Mouse (Mus musculus): ENCODE measurements around the gene Vps72.

The Vps72 gene

GRCm38 (mm10) chr3:95164840-95165239 is 54.0 kb downstream of the Vps72 start:
- no peak for DNase-seq (ENCODE audit: low spot score in 2 of 2)

DNA sequence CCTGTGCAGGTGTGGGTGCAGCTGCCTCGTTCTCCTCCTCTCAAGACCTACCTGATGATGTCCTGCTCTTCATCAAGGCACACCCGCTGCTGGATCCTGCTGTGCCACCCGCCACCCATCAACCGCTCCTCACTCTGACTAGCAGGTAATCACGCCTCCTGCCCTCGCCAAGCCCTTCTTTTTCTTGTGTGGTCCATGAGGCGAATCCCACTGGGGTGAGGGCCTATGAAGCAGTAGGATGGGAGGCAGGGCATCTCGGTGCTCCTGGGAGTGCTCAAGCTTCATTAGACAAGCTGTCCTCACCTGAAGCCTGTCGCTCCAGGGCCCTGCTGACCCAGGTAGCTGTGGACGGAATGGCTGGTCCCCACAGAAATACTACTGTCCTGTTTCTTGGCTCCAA is 59.2 kb downstream of the Vps72 start:
- DNase-seq (ENCODE audit: low spot score in 2 of 2), result no peak

DNA sequence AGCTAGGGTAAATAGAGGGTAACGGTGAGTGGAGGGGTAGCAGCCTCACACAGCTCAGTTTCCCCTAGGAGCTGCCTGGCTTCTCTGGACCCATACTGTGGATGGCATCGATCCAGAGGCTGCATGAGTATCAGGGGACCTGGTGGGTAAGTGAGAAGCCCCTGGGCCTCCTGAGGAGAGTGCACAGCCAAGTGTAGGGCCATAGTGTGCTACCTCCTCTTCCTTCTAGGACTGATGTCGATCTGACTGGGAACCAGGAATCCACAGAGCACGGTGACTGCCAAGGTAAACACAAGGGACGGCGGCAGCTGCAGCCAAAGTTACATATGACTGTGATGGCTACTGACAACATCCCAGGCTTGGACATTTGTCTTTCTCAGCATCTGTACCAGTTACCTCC is 60.3 kb downstream of the Vps72 start:
- DNase-seq (ENCODE audit: low spot score in 2 of 2), result no peak

Data from spleen, postnatal 10 days (tissue).